Mouse (Mus musculus) fat pad, adult 2 months (tissue): ENCODE results near the gene Dnajc6.

Source experiments
- DNase-seq: peaks from one replicate; pipeline ENCODE4 v3.0.0-alpha.2; 2011; ENCODE audit warnings: low read depth, low spot score; ENCODE audit errors: extremely low read depth

Dnajc6 gene

DNA sequence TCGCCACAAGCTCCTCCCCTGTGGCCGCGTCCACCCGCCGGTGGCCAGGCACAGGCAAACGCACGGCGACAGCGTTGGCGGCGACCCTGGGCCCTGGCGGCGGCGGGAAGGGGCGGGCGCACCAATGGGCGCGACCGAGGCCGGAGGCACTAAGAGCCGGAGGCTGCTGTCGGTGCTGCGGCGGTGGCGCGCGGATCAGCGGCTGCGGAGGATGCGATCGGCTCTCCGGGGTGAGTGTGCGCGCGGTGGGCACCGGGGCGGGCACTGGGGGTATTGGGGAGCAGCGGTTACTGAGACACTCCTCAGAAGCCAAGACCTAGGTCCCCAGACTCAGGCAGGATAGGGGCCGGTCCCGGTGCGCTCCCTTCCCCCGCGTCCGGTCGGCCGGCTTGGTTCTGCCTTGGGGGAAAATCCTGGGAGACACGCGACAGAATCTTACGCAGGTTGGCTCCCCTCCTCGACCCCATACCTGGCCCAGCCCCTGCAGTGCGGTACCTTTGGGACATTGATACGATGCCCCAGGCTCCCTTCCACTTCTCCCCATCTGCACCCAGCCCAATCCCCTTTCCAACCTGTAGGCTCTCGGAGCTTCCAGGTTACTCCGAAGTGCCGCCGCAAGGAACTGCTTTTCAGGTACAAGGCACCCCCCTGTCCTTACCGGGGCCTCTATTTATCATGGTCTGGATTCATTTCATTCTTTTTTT, at the start of gene Dnajc6:
Gene Dnajc6, plus strand, starts transcription at position 115 of the 704 bp plus-strand sequence.
- no peak for DNase-seq

DNA sequence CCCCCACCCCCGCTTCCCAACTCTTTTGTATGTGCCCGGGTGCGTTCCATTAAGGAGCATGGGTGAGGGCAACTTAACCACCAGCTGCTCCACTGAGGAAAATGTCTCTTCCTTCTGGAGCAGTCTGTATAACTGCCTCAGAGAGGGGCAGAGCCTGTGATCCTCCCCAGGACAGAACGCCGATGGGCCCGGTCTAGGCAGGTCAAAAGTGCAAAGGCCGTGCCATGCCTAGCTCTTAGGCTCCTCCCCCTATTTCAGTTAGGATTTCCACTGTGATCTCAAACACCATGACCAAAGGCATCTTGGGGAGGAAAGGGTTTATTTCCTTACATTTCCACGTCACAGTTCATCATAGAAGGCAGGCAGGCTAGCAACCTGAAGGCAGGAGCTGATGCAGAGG, 47.7 kb upstream of the Dnajc6 start:
- DNase-seq = no peak

DNA sequence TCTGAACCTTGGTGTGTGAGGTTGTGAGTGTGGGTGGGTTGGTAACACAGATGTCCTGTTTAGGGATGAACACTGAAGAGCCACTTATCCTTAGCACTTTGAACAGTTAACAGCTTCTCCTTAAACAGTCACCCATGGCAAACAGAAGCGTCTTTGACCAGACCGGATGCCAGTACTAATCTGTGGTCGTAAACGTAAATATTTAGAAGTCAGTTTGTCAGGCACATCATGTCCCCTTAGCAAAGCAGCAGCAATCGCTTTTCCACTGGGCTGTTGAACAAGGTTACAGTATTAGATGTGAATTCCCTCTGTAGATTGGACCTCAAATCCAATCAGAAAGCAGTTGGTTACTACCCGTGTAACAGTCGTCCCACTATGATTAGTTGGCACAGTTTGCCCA, 47.1 kb upstream of the Dnajc6 start:
- DNase-seq = no peak

DNA sequence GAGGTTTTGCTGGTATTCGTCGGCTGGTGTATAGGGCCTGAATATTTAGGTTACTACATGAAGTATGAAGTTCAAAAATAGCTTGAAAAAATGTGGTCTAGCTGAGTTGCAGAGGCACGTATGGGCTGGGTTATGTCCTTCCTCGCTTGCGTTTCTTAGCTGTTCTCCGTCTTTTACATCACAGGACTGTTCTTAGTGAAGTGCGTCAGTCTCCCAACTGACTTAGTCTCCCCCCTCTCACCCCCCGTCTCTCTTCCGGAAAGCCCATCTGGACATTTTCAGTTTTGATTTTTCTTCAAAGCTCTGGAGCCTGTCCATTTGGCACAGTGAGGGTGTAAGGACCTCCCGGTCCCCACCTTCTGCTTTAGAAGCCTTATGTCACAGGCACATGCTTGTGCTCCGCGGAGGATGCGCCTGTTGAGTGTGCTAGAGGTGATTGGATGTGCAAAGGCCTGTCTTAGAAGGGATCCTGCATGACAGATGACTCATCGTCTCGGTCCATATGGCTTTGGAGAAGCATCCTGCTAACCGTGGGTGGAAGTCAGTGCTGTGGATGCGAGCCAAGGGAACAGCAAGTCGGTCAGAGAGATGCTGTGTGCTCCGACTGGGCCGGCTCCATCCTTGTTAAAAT, 46.2 kb upstream of the Dnajc6 start:
- DNase-seq = no peak

DNA sequence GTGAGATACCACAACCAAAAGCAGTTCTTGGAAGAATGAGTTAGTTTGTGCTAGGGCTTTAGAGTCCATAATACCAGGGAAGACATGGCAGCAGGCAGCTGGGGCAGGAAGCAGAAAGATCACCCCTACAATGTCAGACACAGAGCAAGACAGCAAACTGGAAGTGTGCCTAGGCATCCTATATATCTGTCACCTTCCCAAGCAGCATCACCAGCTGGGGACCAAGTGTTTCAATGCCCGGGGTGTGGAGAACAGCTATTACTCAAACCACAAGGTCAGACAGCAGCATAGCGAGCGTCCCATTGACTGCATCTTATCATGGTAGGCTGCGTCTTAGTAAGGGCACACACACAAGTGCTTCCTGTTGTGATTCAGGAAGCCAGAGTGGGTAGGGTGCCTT, 45.4 kb upstream of the Dnajc6 start:
- DNase-seq = no peak

DNA sequence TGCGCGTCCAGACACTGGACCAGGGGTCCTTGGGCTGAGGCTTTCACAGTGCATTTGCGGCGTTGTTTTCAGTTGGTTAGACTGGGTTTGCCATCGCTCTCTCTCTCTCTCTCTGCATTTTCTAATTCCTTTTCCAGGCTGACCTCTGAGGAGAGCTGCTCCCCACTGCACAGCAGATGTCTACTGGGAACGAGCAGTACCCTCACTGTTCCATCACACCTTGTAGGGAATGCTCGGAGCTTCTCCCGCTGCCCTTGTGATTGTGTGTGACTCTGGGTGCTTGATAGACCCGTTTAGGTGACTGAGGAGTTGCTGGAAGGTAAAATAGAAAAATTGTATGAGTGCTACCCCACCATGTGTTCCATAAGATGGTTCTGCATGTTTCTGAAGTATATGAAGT, 43.6 kb upstream of the Dnajc6 start:
- no peak for DNase-seq

DNA sequence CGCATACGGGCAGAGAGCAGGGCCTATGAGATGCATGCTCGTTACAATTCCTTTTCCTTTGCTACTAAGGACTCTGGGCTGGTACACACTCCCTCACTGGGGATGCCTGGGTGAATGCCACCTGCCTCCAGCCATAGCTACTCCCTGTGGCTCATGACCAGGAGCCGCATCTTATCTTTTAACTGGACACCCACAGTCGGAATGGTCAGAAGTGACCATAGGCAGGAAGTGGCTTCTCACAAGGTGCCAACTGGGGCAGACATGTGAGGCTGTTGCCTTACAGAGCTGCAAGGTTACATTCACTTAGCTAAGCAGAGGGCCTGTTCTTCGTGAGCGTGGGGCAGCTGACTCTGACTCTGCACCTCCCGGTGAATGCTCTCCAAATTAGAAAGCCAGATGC, 39.3 kb upstream of the Dnajc6 start:
- no peak for DNase-seq

DNA sequence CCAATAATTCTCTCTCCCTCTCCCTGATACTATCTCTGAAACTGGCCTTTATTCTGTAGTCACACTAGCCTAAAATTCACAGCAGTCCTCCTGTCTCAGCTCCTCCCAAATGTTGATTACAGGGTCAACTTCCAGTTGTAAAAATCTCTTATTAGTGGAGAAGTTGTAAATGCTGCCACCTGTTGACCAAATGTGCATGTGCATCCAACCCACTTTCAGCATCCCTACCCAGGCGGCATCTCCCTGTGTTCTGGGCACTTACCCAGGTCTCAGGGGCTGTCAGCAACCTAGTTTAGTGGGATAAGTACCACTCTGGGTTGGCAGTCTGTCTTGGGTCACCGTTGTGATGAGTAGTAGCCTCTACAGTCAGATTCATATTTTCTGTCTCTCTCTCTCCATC, 38.1 kb upstream of the Dnajc6 start:
- no peak for DNase-seq

DNA sequence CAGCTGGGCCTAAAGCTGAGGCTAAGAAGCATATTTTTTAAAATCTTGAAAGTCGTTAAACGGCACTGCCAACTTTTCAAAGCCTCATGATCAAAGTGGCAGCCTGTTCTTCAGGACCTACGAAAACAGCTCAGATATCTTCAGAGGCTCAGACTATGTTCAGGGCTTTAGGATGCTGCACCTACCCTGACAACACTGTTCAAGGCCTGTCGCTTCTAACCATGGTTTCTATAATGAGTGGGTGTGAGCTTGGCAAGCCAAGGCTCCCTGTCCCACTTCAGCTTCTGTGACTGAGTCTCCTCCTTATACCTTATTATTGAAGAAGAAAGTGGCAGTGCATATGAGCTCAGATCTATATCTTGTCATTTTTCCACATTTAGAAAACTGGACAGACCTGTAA, 37.1 kb upstream of the Dnajc6 start:
- no peak for DNase-seq

DNA sequence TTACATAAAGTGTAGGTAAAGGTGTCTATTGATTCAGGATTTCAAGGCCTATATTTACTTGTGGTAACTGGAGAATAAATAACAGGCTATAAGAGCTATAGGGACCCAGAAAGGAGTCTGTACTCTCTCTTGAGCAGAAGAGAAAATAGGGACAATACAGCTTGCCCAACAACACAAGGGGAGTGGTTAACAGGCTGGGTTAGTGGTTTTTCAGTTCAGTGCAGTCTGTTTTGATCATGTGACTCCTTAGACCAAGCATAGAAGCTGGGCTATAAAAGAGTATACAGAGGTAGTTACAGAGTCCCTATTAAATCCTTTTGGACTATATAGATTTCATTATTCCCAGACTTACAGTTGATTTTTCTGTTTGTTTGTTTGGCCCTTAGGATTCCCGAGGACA, 36.3 kb upstream of the Dnajc6 start:
- DNase-seq = no peak

DNA sequence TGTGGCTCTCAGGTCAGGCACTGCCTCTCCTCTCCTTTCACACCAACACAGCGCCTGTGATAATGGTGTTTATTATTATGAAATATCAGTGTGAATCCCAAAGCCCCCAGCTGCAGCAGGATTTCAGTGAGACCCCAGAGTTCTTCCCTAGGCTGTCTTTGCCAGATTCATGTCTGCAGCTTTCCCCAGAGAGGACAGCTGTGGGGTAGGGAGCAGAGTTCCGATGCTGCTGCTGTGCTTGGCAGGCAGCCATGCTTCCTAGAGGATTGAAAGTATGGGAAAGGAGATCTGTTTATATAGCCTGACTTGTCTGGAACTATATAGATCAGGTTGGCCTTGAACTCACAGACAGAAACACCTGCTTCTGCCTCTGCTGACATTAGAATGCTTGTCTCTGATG, 34.4 kb upstream of the Dnajc6 start:
- no peak for DNase-seq

DNA sequence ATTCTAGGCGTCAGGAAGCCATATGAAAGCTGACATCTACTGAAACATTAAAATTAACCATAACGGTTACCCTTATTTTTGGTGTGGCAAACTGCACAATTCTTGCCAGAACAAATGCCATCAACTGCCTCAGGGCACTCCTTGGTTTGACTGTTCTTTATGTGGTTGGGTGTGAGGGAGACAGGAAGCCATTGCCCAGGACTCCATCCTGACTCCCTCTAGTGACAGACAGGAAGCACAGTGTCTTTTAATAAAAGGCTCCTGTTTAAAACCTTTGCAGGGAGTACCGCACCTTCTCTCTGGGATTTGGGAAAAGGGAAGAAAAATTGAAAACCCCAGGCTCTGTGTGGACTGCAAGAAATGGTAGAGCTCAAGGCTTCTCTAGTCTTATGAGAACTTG, 30.2 kb upstream of the Dnajc6 start:
- DNase-seq = no peak

DNA sequence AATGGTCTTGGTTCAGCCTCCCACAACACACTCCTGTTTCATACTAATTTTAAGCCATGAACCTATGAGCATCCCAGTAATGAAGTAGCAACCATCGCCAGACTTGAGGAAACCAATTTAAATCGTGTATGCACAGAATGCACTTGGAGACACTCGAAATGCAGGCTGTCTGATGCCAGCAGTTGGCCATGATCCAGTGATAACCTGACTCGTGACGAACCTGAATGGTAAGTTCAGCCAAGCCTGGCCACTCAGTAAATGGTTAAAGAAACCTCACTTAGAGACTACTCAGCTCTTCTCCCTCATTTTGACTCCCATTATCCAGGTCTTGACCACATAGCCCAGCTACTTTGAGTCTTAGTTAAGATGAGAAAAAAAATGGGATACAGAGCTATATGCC, 27.2 kb upstream of the Dnajc6 start:
- DNase-seq = no peak

DNA sequence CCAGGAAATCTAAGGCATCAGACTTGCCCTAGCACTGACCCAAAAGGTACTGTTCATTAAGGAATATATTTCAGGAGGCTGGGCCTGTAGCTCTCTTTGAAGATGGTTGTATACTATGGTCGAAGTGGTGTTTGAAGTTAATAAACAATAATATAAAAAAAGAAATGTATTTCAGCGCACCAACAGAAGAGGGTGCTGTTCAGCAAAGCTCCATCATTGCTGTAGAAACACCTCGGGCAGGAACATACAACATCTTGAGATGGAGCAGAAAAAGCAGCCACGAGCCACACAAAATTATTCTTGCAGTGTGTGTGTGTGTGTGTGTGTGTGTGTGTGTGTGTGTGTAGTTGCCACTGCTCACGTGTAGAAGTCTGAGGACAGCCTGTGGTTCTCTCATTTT, 25.9 kb upstream of the Dnajc6 start:
- DNase-seq = no peak

DNA sequence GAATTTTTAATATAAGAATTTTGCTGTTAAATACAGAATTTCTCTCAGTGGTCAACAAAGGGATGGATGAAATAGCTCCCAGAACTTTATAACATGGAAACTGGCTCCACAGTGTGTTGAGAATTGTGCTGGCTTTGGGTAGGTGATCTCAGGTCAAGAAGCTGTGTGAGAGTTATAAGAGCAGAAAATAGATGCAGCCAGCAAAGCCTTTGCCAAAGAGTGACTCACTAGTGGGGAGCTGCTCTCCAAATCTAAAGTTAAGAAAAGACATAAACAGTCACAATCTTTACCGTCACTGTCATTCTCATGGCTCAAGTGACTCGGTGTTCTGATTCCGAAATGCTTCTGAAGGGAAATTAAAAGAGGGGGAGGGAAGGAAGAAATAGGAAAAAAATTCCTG, 23.7 kb upstream of the Dnajc6 start:
- DNase-seq = no peak

DNA sequence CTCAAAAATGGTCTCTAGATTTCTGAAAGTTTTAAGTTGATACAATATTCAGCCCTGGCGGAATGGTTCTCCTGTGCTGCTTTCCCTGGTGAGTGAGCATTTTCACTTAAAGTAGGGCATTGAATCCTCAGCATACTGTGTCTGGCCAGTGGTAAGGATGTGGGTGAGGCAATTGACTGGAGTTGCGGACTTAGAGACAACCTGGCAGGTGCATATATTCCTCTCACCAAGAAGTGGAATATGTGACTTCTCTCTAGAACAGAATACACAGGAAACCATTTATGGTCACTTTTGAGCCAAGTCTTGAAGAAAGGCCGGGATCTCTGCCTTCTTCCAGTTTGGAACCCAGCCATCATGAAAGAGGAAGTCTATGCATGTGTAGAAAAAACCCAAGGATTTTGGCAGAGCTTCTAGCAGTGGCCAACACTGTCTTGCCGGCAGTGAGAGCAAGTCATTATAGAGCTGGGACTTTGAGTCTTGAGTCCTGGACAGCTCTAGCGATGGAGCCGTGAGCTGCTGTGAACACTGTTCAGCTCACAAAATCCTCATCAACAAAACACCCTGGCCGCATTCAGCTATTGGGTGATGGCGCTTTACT, 6.0 kb upstream of the Dnajc6 start:
- DNase-seq = no peak

DNA sequence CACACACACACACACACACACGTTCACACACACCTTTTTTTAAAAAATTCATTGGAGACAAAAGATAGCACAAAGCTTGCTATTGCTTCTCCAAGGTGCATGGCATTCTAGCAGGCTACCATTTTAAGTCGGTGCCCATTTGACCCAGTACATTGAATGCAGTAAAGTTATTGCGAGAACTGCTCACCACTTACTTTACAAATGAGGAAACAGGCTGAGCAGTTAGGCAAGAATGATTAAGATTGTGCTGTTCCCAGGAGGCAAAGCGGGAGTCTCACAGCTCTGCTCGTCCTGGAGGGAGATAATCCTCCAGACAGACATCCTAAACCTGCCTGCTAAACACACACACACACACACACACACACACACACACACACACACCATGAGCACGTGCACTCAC, 4.7 kb upstream of the Dnajc6 start:
- DNase-seq = no peak

DNA sequence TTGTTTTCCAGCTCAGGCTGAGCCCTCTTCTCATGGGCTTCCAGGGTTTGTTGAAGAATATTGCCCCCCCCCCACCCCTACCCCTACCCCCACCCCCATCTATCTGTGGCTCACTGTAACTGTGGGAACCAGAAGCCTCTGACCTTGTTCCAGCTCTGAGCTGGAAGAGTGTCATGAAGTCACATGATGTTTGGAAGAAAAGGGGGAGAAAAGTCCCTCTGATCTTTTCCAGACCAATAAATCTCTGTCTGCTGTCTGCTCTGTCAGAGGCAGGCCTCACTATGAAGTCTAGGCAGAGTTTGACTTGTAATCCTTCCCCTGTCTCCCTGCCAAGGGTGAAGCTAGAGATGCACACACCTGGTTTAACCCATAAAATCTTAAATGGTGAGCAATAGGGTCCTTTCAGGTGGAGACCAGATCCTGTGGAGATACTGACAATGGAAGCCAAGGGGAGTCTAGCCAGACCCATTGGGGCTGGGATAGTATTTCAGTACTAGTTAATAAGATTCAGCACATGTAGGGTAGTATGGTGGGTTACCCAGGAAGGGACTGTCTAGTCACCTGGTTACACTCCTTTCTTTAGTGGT, 2.7 kb upstream of the Dnajc6 start:
- no peak for DNase-seq

DNA sequence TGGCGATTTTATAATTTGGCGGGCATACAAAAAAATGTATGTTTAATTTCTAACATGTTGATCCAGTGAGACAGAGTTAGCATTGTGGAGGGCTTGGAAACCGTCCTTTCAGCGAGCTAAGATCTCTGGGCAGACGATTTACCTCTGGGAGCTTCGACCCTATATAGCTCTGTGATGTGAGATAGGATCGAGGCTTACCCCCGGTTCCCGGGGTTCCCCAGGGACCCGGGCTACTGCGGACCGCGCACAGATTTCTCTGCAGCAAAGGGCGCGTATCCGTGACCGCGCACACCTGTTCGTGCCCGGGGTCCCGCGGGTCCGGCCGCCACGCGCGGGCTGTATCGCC, 287 bp upstream of the Dnajc6 start:
- no peak for DNase-seq

DNA sequence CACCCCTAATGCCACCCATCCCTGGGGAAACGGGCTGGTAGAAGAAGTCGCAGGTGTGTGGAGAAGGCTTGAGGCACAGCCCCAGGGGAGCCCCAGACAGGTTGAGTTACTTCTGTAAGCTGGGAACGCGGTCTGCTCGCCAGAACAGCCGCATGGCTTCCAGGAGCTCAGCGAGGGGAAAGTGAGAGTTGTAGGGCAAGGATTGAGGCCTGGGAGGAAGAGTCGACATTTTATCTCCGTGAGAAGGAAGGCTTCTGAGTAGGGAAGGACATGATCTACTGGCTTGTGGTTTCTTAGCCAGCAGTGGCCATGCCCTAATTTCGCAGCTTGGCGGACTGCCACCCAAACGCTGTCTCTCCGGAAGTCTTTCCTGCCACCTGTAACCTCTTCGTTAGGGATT, 888 bp downstream of the Dnajc6 start:
- no peak for DNase-seq

DNA sequence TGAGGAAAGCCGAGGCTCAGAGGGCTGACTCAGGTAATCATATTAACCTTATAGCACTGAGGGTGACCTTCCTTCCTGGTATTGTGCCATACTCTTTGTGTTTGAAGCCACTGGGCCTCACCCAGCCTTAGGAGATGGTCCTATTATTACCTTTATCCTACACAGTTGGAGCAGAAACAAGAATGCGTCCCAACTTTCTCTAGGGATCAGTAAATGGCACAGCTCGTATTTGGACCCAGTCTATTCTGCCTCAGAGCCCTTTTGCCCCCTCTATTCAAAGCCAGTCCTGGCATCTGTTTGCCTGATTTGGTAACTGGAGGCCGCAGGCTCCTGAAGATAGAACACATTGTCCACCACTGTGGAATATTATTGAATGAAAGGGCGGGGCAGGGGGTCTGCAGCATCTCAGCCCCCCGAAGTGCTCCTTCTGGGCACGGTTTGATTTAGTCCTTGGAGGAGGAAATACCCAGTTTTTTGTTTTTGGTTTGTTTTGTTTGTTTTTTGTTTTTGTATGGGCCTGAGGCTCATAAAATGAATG, 8.1 kb downstream of the Dnajc6 start:
- DNase-seq = peak; percentile 91

DNA sequence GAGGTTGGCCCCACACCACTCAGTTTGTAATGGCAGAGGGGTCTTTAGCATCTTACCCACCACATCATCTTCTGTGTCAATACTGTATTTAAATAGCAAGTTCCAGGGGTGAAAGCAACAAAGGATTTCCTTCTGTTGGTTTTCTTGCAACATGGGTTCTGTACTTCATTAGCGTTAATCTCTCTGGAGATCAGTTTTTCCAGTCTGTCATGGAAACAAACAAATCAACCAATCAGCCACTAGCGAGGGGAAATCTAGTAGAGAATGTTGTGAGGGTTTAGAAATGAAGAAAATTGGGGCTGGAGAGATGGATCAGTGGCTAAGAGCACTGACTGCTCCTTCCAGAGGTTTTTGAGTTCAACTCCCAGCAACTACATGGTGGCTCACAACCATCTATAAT, 9.5 kb downstream of the Dnajc6 start:
- DNase-seq = no peak
